Mouse (Mus musculus): Measurements from ENCODE around the gene Ggta1. TPM values are rescaled to one million over a fixed set of nuclear protein-coding genes. Genes with fewer than 3 reads are reported as not detected.

Gene Ggta1
- polyA plus RNA-seq, 1 experiment from 2014 or later: 32.5 TPM

DNA sequence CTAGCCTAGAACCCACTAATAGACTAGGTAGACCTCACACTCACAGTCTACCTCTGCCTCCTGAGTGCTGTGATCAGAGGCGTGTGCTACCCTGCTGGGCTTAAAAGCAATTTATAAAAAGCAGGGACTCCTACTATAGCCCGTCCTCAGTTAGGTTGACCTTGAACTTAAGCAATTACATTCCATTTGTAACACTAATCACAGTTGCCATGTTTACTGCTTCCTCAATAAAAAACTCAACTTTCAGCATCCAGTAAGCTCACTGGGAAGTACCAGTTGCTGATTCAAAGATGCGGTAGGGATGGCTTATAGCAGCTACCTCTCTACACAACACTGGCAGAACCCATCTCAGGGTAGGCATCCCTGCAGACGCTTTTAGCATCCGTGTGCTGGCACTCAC, 19.7 kb downstream of the Ggta1 start:
- H3K36me3 ChIP-seq (ENCODE audit: control insufficient read depth, insufficient read depth, low read length): no peaks in the 10 kb centered on the region
- no peak overlapping the region for H3K4me3 ChIP-seq (ENCODE audit: low read depth, low read length)
- ATAC-seq (ENCODE audit: low read depth): no peak
- 74% methylated on average over 5 of the region's 5 CpGs for WGBS
- no peaks in the 10 kb centered on the region for H3K27me3 ChIP-seq (replicated peaks; ENCODE audit: control insufficient read depth, insufficient read depth, low read length)
- no peak overlapping the region for H3K9ac ChIP-seq (ENCODE audit: low read depth, low read length)
- no peak for DNase-seq (ENCODE audit: low spot score)
- H3K9me3 ChIP-seq (ENCODE audit: control insufficient read depth, low read length): no peaks in the 10 kb centered on the region
- H3K27ac ChIP-seq (replicated peaks; ENCODE audit: low read depth, low read length): no peak overlapping the region
- no peak overlapping the region for H3K4me2 ChIP-seq (ENCODE audit: low read depth, low read length)
- H3K4me1 ChIP-seq (ENCODE audit: control insufficient read depth, insufficient read depth, low read length): peaks cover 43% of the 10 kb centered on the region

- no peaks in the 10 kb centered on the region for H3K36me3 ChIP-seq (ENCODE audit: control insufficient read depth, insufficient read depth, low read length)
These were observed 21.0 kb downstream of the Ggta1 start for GRCm38 (mm10) chr2:35442079-35442478.

DNA sequence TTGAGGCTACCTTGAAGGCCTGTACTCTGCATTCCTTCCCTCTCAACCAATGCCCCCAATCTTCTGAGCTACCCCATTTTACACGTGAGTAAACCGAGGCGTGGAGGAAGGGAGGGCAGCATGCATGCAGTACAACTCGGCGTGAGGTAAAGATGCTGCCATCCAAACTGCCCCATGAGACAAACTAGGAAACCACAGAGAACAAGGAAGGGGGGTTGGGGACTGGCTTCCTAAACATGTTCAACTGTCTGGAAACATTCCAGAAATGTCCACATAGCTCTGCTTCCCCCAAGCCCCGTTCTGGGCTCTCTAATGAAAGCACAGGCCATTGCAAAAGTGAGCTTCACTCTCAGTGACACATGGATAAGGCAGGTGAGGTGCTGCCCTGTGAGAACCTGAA, 21.6 kb downstream of the Ggta1 start:
- no peak for ATAC-seq (ENCODE audit: low read depth)
- Histone ChIP-seq H3K9me3 (ENCODE audit: control insufficient read depth, low read length) (no peaks in the 10 kb centered on the region), H3K4me2 (ENCODE audit: low read depth, low read length) (no peak overlapping the region), H3K9ac (ENCODE audit: low read depth, low read length) (no peak overlapping the region), H3K4me3 (ENCODE audit: low read depth, low read length) (no peak overlapping the region), H3K27me3 (replicated peaks; ENCODE audit: control insufficient read depth, insufficient read depth, low read length) (no peaks in the 10 kb centered on the region), H3K36me3 (ENCODE audit: control insufficient read depth, insufficient read depth, low read length) (no peaks in the 10 kb centered on the region), H3K27ac (replicated peaks; ENCODE audit: low read depth, low read length) (no peak overlapping the region), H3K4me1 (ENCODE audit: control insufficient read depth, insufficient read depth, low read length) (peaks cover 28% of the 10 kb centered on the region)
- no peak for DNase-seq (ENCODE audit: low spot score)
- WGBS: 72% methylated on average over 6 of the region's 6 CpGs

More at GRCm38 (mm10) chr2:35442079-35442478, 21.0 kb downstream of the Ggta1 start:
- H3K27me3 ChIP-seq (replicated peaks; ENCODE audit: control insufficient read depth, insufficient read depth, low read length): no peaks in the 10 kb centered on the region
- DNase-seq (ENCODE audit: low spot score): no peak
- no peak overlapping the region for H3K9ac ChIP-seq (ENCODE audit: low read depth, low read length)
- H3K4me1 ChIP-seq (ENCODE audit: control insufficient read depth, insufficient read depth, low read length): peaks cover 32% of the 10 kb centered on the region
- no peak for ATAC-seq (ENCODE audit: low read depth)
- H3K4me2 ChIP-seq (ENCODE audit: low read depth, low read length): no peak overlapping the region
- WGBS: 85% methylated on average over 6 of the region's 6 CpGs
- H3K4me3 ChIP-seq (ENCODE audit: low read depth, low read length): no peak overlapping the region
- no peaks in the 10 kb centered on the region for H3K9me3 ChIP-seq (ENCODE audit: control insufficient read depth, low read length)
- H3K27ac ChIP-seq (replicated peaks; ENCODE audit: low read depth, low read length): no peak overlapping the region

DNA sequence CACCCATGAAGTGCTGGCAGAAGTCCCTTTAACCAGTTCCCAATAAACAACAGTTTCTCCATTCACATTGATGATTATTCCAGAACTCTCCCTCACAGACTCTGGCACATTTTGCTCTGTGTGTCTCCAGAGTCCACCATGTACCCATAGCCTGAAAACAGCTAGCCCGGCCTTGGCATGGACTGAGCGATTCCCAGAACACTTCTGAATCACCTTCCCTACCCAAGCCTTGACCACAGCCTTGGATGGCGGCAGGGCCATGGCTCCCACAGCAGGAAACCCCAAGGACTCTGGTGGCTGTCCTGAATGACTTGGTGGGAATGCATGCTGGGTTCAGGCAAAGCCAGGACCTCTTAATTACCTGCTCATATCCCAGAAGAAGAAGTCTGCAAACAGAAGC, 22.6 kb downstream of the Ggta1 start:
- H3K4me3 ChIP-seq (ENCODE audit: low read depth, low read length): no peak overlapping the region
- no peak overlapping the region for H3K9ac ChIP-seq (ENCODE audit: low read depth, low read length)
- DNase-seq (ENCODE audit: low spot score) (no peak), ATAC-seq (ENCODE audit: low read depth) (no peak)
- H3K27ac ChIP-seq (replicated peaks; ENCODE audit: low read depth, low read length): no peak overlapping the region
- H3K4me1 ChIP-seq (ENCODE audit: control insufficient read depth, insufficient read depth, low read length): peaks cover 28% of the 10 kb centered on the region
- H3K9me3 ChIP-seq (ENCODE audit: control insufficient read depth, low read length): no peaks in the 10 kb centered on the region
- 87% methylated on average over 3 of the region's 3 CpGs for WGBS
- H3K36me3 ChIP-seq (ENCODE audit: control insufficient read depth, insufficient read depth, low read length): no peaks in the 10 kb centered on the region
- no peak overlapping the region for H3K4me2 ChIP-seq (ENCODE audit: low read depth, low read length)
- H3K27me3 ChIP-seq (replicated peaks; ENCODE audit: control insufficient read depth, insufficient read depth, low read length): no peaks in the 10 kb centered on the region

- DNase-seq (ENCODE audit: low spot score): no peak
- peaks cover 25% of the 10 kb centered on the region for H3K4me1 ChIP-seq (ENCODE audit: control insufficient read depth, insufficient read depth, low read length)
- WGBS: 85% methylated on average over 2 of the region's 2 CpGs
- no peak for ATAC-seq (ENCODE audit: low read depth)
- H3K9ac ChIP-seq (ENCODE audit: low read depth, low read length): no peak overlapping the region
- no peak overlapping the region for H3K27ac ChIP-seq (replicated peaks; ENCODE audit: low read depth, low read length)
- H3K4me3 ChIP-seq (ENCODE audit: low read depth, low read length): no peak overlapping the region
- no peaks in the 10 kb centered on the region for H3K36me3 ChIP-seq (ENCODE audit: control insufficient read depth, insufficient read depth, low read length)
- no peak overlapping the region for H3K4me2 ChIP-seq (ENCODE audit: low read depth, low read length)
- H3K9me3 ChIP-seq (ENCODE audit: control insufficient read depth, low read length): no peaks in the 10 kb centered on the region
- H3K27me3 ChIP-seq (replicated peaks; ENCODE audit: control insufficient read depth, insufficient read depth, low read length): no peaks in the 10 kb centered on the region
These were observed 25.2 kb downstream of the Ggta1 start for GRCm38 (mm10) chr2:35437796-35438195.

GRCm38 (mm10) chr2:35434576-35435123, 28.4 kb downstream of the Ggta1 start:
- Histone ChIP-seq H3K27ac (replicated peaks; ENCODE audit: low read depth, low read length) (no peak overlapping the region), H3K27me3 (replicated peaks; ENCODE audit: control insufficient read depth, insufficient read depth, low read length) (no peaks in the 10 kb centered on the region), H3K9ac (ENCODE audit: low read depth, low read length) (no peak overlapping the region), H3K36me3 (ENCODE audit: control insufficient read depth, insufficient read depth, low read length) (no peaks in the 10 kb centered on the region), H3K4me3 (ENCODE audit: low read depth, low read length) (no peak overlapping the region), H3K9me3 (ENCODE audit: control insufficient read depth, low read length) (no peaks in the 10 kb centered on the region), H3K4me1 (ENCODE audit: control insufficient read depth, insufficient read depth, low read length) (peaks cover 32% of the 10 kb centered on the region), H3K4me2 (ENCODE audit: low read depth, low read length) (no peak overlapping the region)
- ATAC-seq (ENCODE audit: low read depth) (no peak), DNase-seq (ENCODE audit: low spot score) (no peak)
- 62% methylated on average over 6 of the region's 6 CpGs for WGBS

DNA sequence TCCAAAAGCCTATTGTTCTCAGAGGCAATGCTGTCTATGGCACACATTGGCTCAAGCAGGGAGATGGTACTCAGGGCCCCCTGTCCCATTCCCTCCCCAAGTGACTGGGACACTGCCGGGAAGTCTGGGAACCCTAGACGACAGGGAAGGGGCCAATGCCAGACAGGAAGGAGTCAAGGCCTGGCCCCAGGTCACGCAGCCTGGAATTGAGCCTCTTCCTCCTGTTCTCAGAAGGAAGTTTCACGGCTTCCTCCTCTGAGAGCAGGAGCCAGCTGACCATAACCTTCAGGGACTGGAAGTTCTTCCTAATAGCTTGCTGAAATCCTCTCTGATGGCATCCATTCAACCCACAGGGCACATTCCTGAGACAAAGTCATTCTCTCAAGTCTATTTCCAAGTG, 29.6 kb downstream of the Ggta1 start:
- 65% methylated on average over 4 of the region's 4 CpGs for WGBS
- Histone ChIP-seq H3K9ac (ENCODE audit: low read depth, low read length) (no peak overlapping the region), H3K4me2 (ENCODE audit: low read depth, low read length) (no peak overlapping the region), H3K27me3 (replicated peaks; ENCODE audit: control insufficient read depth, insufficient read depth, low read length) (no peaks in the 10 kb centered on the region), H3K27ac (replicated peaks; ENCODE audit: low read depth, low read length) (no peak overlapping the region; the same call in 1 of the 2 replicates), H3K36me3 (ENCODE audit: control insufficient read depth, insufficient read depth, low read length) (no peaks in the 10 kb centered on the region), H3K4me3 (ENCODE audit: low read depth, low read length) (no peak overlapping the region), H3K9me3 (ENCODE audit: control insufficient read depth, low read length) (no peaks in the 10 kb centered on the region), H3K4me1 (ENCODE audit: control insufficient read depth, insufficient read depth, low read length) (peaks cover 32% of the 10 kb centered on the region)
- ATAC-seq (ENCODE audit: low read depth) (no peak), DNase-seq (ENCODE audit: low spot score) (no peak)

DNA sequence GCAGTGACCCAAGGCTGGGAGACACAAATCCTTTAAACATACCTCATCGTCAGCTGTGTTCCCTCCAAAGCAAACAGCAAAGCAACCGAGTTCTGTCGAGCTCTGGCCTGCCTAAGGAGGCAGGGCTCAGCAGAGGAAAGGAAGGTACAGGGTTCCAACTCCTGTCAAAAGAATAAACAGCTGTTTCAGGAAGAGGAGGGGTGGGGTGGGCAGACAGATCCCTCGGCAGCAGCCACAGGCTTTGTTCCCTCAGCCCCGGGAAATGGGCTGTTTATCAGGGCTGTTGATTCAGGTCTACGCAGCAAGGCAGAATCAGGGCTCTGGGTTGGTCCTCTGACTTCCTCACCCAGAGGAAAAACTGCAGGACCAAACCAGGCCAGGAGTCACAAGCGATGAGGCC, 30.6 kb downstream of the Ggta1 start:
- Histone ChIP-seq H3K9ac (ENCODE audit: low read depth, low read length) (peak overlapping the region; percentile 40; the same call in 1 of the 2 replicates), H3K4me3 (ENCODE audit: low read depth, low read length) (no peak overlapping the region), H3K27me3 (replicated peaks; ENCODE audit: control insufficient read depth, insufficient read depth, low read length) (no peaks in the 10 kb centered on the region), H3K27ac (replicated peaks; ENCODE audit: low read depth, low read length) (peak overlapping the region; percentile 50), H3K4me1 (ENCODE audit: control insufficient read depth, insufficient read depth, low read length) (peaks cover 32% of the 10 kb centered on the region), H3K4me2 (ENCODE audit: low read depth, low read length) (peak overlapping the region; percentile 31), H3K36me3 (ENCODE audit: control insufficient read depth, insufficient read depth, low read length) (no peaks in the 10 kb centered on the region), H3K9me3 (ENCODE audit: control insufficient read depth, low read length) (no peaks in the 10 kb centered on the region)
- WGBS: 24% methylated on average over 7 of the region's 7 CpGs
- ATAC-seq (ENCODE audit: low read depth) (peak; percentile 64), DNase-seq (ENCODE audit: low spot score) (peak; percentile 55)

DNA sequence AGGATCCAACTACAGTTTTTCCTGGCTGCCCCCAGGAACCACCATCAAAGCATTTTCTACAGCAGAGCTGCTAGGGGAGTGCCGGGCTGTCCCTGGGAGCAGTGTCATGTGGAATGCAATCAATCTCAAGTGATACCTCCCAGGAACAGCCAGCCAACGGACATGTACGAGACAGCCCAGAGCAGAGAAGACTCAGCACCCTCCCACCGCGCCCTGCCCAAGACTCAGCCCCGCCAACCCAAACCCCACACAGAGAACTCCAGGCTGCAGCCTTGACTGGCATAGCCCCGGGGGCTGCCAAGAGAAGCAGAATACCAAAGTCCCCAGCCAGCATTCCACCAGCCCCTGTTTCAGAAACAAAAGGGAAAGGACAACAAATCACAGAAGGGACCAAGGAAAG, 31.0 kb downstream of the Ggta1 start:
- peak overlapping the region; percentile 50 for H3K27ac ChIP-seq (replicated peaks; ENCODE audit: low read depth, low read length)
- H3K4me3 ChIP-seq (ENCODE audit: low read depth, low read length): peak overlapping the region; percentile 2; the same call in 1 of the 2 replicates
- H3K36me3 ChIP-seq (ENCODE audit: control insufficient read depth, insufficient read depth, low read length): no peaks in the 10 kb centered on the region
- H3K27me3 ChIP-seq (replicated peaks; ENCODE audit: control insufficient read depth, insufficient read depth, low read length): no peaks in the 10 kb centered on the region
- ATAC-seq (ENCODE audit: low read depth) (peak; percentile 30; the same call in 1 of the 2 replicates), DNase-seq (ENCODE audit: low spot score) (no peak)
- H3K4me1 ChIP-seq (ENCODE audit: control insufficient read depth, insufficient read depth, low read length): peaks cover 32% of the 10 kb centered on the region
- H3K9me3 ChIP-seq (ENCODE audit: control insufficient read depth, low read length): no peaks in the 10 kb centered on the region
- WGBS: 39% methylated on average over 7 of the region's 7 CpGs
- peak overlapping the region; percentile 40; the same call in 1 of the 2 replicates for H3K9ac ChIP-seq (ENCODE audit: low read depth, low read length)
- peak overlapping the region; percentile 31 for H3K4me2 ChIP-seq (ENCODE audit: low read depth, low read length)

Measured in embryonic facial prominence, embryonic 14.5 days (tissue).